Mouse (Mus musculus) CD4-positive, CD25-positive, alpha-beta regulatory T cell, adult 4 months (primary cell): ENCODE measurements around the gene Olfr644. TPM values are rescaled to one million over a fixed set of nuclear protein-coding genes. Genes with fewer than 3 reads are reported as not detected.

Experiments
- ATAC-seq: one replicate; pipeline ENCODE4 v1.8.0; 2017
- polyA plus RNA-seq, 2 experiments: library from polyadenylated mRNA; unstranded; fragments of 100-300 nt; shearing (Covaris generic); gene quantifications; one replicate each; pipeline ENCODE4 v1.2.1; 2017

Gene Olfr644
- polyA plus RNA-seq = not detected

DNA sequence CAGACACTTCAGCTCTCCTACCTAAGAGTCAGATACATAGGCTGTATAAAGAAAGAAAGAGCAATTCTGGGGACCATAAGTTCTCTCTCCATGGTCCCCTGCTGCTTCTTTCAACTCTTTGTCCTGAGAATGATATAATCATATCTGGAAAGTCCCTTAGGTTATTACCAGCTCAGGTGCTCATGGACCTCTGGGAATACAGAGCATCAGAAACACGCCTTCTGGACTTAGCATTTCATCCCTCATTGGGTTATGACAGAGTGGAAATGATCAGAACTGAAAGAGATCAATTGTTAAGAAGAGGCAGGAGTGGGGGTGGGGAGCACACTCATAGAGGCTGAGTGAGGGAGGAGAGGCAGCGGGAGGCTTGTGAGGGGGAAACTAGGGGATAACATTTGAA, at the start of gene Olfr644:
Olfr644 (minus strand) TSS at position 101 of the 400 bp plus-strand sequence.
- ATAC-seq = no peak

DNA sequence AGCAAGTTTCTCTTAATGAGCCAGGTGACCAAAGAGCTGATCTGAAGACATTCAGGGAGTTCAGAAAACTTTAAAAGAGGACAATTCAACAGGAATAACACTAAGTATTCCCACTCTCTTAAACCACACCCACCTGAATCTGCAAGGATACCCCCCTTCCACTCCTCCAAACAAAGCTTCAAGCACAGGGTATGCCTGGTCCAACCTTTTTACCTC, 33.0 kb upstream of the Olfr644 start, which contains the start of gene Olfr646:
Olfr646 (plus strand) TSS at position 117 of the 216 bp plus-strand sequence.
- ATAC-seq = no peak

DNA sequence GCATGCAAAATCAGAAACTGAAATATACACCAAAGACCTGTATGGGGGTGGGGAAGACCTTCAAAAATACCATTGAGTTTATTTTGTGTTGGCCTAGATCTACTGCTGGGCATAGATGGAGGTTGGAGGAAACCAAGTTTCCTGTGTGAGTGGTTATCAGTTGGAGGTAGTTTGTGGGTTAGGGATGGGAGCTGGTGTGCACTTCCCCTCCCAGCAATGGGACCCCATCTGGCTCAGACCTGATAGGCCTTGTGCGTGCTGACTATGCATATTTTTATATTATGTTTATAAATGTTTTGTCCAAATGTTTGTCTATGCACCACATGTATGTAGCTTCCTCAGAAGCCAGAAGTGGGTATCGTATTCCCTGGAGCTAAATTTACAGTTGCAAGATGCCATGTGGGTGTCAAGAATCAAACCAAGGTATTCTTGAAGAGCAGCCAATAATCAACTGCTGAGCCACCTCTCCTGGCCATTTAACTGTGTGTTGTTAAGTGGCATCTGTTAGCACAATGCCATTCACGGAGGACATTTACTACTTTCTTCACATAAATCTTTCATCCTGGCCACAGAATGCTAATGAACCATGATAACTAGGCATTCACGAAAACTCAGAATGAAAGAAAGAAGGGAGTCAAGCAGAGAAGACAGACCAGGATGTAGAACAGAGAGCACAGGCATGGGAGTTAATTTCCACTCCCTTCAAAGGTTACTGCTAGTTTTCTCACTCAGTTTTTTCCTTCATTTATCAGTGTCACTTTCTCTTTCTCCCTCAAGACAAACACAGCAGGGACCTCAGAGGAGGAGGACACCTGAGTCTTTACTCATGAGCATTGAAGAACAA, 32.5 kb upstream of the Olfr644 start:
- no peak for ATAC-seq

DNA sequence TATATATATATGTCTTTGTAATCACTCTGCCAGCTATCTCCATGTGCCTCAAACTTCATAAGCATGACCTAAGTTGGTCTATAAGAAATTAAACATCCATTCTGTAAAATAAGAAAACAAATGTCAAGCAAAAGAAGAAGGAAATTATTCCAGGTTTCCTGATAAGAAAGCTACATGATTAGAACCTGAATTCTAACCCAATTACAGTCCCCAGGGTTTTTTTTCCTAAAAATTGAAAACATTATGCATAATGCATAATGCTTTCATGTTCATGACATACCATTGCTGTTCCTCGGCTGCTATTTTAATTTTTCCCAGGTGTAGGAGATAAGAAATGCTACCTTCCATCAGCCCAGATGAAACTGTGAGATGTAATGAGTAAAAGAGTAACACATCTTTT, 13.7 kb upstream of the Olfr644 start, which contains the start of gene Olfr645:
Olfr645 (minus strand) TSS at position 101 of the 400 bp plus-strand sequence.
- no peak for ATAC-seq

DNA sequence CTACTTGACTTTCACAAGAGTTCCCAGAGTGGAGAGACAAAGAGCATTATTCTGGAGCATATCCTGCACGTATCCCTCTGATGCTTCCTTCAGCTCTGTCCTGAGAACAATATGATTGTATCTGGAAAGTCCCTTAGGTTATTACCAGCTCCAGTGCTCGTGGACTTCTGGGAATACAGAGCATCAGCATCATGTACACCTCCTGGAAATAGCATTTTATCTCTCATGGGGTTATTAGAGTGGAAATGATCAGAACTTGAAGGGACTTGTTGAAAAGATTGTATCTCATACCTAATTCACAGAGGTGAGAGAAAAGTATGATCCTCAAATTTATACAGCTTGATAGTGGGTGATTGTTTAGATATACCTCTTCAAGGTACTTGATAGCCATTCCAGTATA, 10.3 kb downstream of the Olfr644 start, which contains the start of gene 4930516K23Rik:
4930516K23Rik (minus strand) TSS at position 101 of the 400 bp plus-strand sequence.
- ATAC-seq = no peak

DNA sequence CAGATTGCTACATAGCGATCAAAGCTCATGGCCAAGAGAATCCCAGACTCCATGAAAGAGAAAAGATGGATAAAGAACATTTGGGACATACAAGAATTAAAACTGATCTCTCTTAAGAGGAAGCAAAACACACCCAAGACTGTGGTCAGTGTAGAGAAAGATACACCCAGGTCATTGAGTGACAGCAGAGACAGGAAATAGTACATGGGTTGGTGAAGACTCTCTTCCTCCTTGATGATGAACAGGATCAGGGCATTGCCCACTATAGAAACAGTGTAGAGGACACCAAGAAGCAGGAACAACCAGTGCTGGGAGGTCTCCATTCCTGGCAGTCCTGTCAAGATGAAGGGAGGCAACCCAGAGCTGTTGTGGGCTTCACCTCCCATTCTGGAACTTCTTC, 12.5 kb downstream of the Olfr644 start:
- no peak for ATAC-seq

DNA sequence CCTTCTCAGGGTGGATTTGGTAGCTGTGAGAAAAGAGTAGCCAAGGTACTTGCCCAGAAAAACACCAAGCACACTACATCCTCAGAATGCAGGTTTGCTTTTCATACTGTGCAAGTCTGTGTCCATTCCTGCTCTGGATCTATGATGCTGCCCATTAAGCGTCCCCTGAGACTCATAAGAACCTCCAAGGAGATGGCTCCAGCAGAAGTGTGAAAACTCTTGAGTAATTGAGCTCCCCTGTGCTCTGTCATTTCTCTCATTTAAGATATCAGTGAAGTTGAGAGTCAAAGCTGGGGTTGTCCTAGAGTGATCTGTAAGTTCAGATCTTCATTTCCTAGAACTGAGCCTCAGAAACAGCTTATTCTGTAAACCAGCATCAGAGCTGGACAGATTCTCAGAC, 19.1 kb downstream of the Olfr644 start, which contains the start of gene Olfr642:
Olfr642 (minus strand) TSS at position 101 of the 400 bp plus-strand sequence.
- no peak for ATAC-seq

DNA sequence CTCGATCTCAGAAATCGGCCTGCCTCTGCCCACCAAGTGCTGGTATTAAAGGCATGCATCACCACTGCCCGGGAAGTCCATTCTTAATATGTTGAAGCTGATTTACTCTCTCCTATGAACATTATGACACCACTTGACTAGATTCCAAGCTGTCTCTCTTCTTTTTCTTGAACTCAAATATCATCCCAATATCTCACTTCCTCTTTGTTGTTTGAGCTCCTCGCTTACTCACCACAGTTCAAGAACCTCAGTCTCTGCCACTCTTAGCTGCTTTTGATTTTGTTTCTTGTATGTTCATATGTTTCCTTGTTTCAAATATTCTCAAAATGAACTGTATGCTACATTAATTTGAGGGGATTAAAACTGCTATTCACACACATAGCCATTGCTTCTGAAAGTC, 20.9 kb downstream of the Olfr644 start:
- no peak for ATAC-seq

DNA sequence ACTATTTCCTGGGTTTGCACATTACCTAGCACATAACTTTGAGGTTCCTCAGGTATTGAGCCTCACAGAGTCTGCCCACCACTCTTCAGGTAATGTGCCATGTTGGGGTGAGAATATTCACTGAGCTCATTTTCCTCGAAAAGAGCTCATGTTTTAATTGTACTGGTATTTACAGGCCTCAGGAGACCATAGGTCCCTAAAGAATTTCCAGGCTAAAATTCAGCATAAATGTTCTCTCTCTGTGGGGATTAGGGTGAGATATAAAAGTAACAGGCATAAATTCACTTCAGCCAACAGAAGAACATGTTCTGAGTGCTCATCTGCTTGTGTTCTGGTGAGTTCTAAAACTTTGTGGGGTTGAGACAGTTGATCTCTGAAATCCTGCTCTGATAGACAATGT, 36.5 kb downstream of the Olfr644 start, which contains the start of gene Olfr641:
Olfr641 (plus strand) TSS at position 301 of the 400 bp plus-strand sequence.
- no peak for ATAC-seq

DNA sequence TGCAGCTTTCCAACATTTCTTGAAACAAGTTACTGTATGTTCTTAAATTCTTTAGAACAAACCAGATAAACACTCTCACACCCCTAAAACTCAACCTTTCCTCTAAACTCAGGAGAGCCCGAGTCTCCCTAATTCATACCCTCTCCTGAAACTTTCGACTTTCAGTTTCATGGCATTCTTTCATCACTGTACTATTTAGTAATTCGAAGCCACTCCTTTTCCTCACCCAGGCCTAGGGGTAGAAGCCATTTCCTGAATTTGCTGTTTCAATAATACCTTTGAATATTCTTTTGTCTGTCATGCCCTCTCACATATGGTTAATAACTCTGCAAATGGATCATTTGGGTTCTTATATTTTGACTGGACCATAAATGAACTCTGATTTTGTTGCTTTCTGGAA, 44.7 kb downstream of the Olfr644 start:
- ATAC-seq = no peak

DNA sequence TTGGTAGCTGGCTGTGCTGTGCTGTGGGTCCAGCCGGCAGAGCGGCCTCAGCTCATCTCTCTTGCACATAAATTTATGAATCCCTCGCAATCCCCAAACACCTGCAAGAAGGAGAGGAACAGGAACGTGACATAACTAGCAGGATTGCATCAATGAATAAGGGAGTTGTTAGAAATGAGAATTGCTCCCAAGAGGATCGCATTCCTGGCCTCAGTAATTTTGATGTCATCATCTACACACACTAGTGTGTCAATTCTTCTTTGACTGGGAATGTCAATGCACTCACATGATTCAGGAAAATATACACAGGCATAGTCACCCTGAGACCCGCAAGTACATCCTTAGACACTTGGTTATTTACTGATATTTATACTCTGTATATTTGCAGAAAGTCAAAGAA, 46.2 kb downstream of the Olfr644 start, which contains the start of gene Olfr640:
Olfr640 (minus strand) TSS at position 101 of the 400 bp plus-strand sequence.
- no peak for ATAC-seq

DNA sequence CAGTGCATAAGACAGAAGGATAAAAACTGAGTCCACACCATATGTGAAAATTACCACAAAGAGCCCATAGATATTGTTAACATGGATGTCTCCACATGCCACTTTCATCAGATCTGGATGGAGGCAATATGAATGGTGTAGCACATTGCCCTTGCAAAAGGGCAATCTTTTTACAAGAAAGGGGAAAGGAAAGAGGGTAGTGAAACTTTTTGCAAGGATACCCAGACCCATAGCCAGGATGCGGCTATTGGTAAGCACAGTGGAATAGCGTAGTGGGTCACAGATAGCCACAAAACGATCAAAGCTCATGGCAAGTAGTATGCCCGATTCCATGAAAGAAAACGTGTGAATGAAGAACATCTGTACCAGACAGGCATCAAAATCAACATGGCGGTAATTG, 50.0 kb downstream of the Olfr644 start:
- no peak for ATAC-seq

DNA sequence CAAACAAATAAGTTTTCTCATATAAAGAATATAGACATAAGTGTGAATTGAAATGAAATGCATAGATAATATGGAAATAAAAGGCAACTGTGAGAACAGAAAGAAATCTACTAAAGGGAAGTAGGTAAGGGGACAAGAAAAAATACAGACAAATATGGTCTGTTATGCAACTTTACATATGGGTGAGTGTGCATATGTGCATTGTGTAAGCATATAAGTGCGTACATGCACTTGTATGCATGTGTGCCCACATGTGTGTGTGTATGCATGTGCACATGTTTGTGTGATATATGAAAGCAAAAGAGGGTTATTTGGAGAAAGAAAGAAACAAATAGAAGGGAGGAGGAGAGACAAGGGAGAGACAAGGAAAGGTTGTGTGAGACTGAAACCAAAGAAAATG, 52.7 kb downstream of the Olfr644 start:
- no peak for ATAC-seq

DNA sequence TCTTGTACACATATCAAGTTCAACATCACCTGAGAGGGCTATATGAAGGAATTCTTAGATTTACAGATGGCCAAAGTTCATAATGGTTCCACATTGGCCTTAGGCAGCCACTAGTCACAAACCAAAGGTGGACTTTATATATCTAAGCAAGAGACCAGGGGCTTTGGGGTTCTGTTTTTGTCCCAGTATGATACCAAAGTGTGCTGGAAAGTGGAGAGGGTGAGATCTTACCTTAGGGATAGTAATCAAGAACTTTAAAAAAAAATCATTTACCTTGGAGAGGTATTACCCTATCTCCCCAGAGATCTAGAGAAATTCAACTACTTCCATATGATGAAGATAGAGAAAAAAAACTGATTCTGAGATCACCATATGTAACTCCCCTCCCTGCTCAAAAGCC, 54.5 kb downstream of the Olfr644 start, which contains the start of gene Olfr639:
Olfr639 (minus strand) TSS at position 101 of the 400 bp plus-strand sequence.
- ATAC-seq = no peak

Other genes starting within 250 kb of the Olfr644 start
- gene Hbb-bs, start 243.8 kb downstream of the Olfr644 start, polyA plus RNA-seq = 1 to 10 TPM; 3.4 to 7.7 TPM
- not detected for gene Hbb-bh2, start 231.3 kb downstream of the Olfr644 start, polyA plus RNA-seq
- gene Hbb-bh1, start 228.7 kb downstream of the Olfr644 start, polyA plus RNA-seq = not detected
- gene Hbb-y, start 218.7 kb downstream of the Olfr644 start, polyA plus RNA-seq = not detected
- gene Olfr66, start 185.6 kb downstream of the Olfr644 start, polyA plus RNA-seq = under 1 TPM in 1 of 2 experiments, not detected in 1; 0.13 TPM
- gene Olfr64, start 177.4 kb downstream of the Olfr644 start, polyA plus RNA-seq = under 1 TPM in 1 of 2 experiments, not detected in 1; 0.07 TPM
- not detected for gene Olfr65, start 168.4 kb downstream of the Olfr644 start, polyA plus RNA-seq
- gene Olfr631, start 143.0 kb downstream of the Olfr644 start, polyA plus RNA-seq = not detected
- gene Olfr632, start 137.5 kb downstream of the Olfr644 start, polyA plus RNA-seq = not detected
- gene Olfr633, start 127.4 kb downstream of the Olfr644 start, polyA plus RNA-seq = not detected
- under 1 TPM in 1 of 2 experiments, not detected in 1; 0.05 TPM for gene Olfr635, start 100.7 kb downstream of the Olfr644 start, polyA plus RNA-seq
- gene Olfr638, start 73.1 kb downstream of the Olfr644 start, polyA plus RNA-seq = not detected
- under 1 TPM in 1 of 2 experiments, not detected in 1; 0.08 TPM for gene Olfr639, start 54.6 kb downstream of the Olfr644 start, polyA plus RNA-seq
- not detected for gene Olfr640, start 46.3 kb downstream of the Olfr644 start, polyA plus RNA-seq
- gene Olfr641, start 36.4 kb downstream of the Olfr644 start, polyA plus RNA-seq = not detected
- gene Olfr642, start 19.2 kb downstream of the Olfr644 start, polyA plus RNA-seq = not detected
- gene 4930516K23Rik, start 10.4 kb downstream of the Olfr644 start, polyA plus RNA-seq = not detected
- not detected for gene Olfr645, start 13.6 kb upstream of the Olfr644 start, polyA plus RNA-seq
- gene Olfr646, start 33.0 kb upstream of the Olfr644 start, polyA plus RNA-seq = not detected
- not detected for gene Ubqln5, start 58.0 kb upstream of the Olfr644 start, polyA plus RNA-seq
- gene Olfr643, start 65.5 kb upstream of the Olfr644 start, polyA plus RNA-seq = not detected
- gene Ubqln3, start 71.4 kb upstream of the Olfr644 start, polyA plus RNA-seq = not detected
- gene Ubqlnl, start 78.7 kb upstream of the Olfr644 start, polyA plus RNA-seq = not detected
- gene Olfm5, start 93.0 kb upstream of the Olfr644 start, polyA plus RNA-seq = not detected
- under 1 TPM; 0.20 to 0.23 TPM for gene Olfr648, start 111.5 kb upstream of the Olfr644 start, polyA plus RNA-seq
- gene Olfr649, start 124.1 kb upstream of the Olfr644 start, polyA plus RNA-seq = not detected
- 1 to 10 TPM in 1 of 2 experiments, under 1 TPM in 1; 0.25 to 2.7 TPM for gene Trim6, start 146.9 kb upstream of the Olfr644 start, polyA plus RNA-seq
- 10 to 100 TPM; 71.3 to 83.9 TPM for gene Trim34a, start 172.6 kb upstream of the Olfr644 start, polyA plus RNA-seq
- gene Trim5, start 216.2 kb upstream of the Olfr644 start, polyA plus RNA-seq = 10 to 100 TPM; 36.0 to 41.6 TPM
- 100 to 1,000 TPM; 162 to 190 TPM for gene Trim12a, start 243.6 kb upstream of the Olfr644 start, polyA plus RNA-seq